Mouse (Mus musculus): ENCODE data around the gene C1s2. TPM values are rescaled to one million over a fixed set of nuclear protein-coding genes. Genes with fewer than 3 reads are reported as not detected.

C1s2 gene
- polyA plus RNA-seq, 1 experiment from 2014 or later, result not detected

DNA sequence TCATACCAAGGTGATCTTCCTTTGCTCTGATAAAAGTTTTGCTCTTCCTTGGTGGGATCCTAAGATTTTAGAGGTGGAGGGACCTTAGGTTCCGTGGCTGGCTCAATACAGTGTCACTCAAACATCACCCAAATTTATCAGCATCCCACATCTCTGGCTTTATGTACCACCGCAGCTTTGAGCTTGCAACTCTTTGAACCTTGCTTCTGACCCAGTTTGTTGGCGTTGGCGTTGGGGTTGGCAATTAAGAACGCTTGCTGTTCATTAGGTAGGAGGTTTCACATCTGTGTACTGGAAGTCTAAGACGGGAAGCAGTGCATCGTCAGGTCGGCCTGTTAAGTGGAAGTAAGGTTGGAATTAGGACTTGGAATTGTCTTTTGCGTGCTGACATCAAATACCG, 29.1 kb upstream of the C1s2 start:
- peaks cover 5% of the 10 kb centered on the region for H3K36me3 ChIP-seq
- WGBS, result 94% methylated on average over 10 of the region's 10 CpGs
- H3K27ac ChIP-seq (replicated peaks), result no peak overlapping the region
- ATAC-seq (ENCODE audit: extremely low read depth, insufficient number of reproducible peaks, low FRiP score, low TSS enrichment), result no peak
- no peaks in the 10 kb centered on the region for H3K9me3 ChIP-seq
- no peak overlapping the region for H3K4me3 ChIP-seq
- H3K4me2 ChIP-seq, result no peak overlapping the region
- no peak overlapping the region for H3K9ac ChIP-seq
- H3K27me3 ChIP-seq (replicated peaks), result no peaks in the 10 kb centered on the region
- H3K4me1 ChIP-seq, result peaks cover 12% of the 10 kb centered on the region

DNA sequence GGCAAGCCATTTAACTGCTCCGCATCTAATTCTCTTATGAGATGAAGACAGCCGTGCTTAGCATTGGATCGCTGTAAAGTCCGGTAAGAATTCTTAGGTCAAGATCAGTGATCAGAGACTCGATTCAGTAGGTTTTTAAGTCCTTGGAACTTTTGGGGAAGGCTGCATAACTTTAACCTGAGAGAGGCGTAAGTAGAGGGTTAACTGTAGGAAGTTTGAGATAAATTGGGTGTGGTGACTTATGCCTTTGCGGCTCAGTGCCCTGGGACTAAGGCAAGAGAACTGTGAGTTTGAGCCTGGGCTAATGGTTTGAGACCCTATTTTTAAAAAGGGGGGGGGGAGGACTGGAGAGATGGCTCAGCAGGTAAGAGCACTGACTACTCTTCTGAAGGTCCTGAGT, 28.4 kb upstream of the C1s2 start:
- H3K4me2 ChIP-seq, result peak overlapping the region; percentile 87
- ATAC-seq (ENCODE audit: extremely low read depth, insufficient number of reproducible peaks, low FRiP score, low TSS enrichment), result no peak
- WGBS, result 78% methylated on average over 7 of the region's 7 CpGs
- no peaks in the 10 kb centered on the region for H3K27me3 ChIP-seq (replicated peaks)
- H3K4me3 ChIP-seq, result peak overlapping the region; percentile 82
- no peaks in the 10 kb centered on the region for H3K9me3 ChIP-seq
- no peak overlapping the region for H3K9ac ChIP-seq
- H3K4me1 ChIP-seq, result peaks cover 12% of the 10 kb centered on the region
- peaks cover 5% of the 10 kb centered on the region for H3K36me3 ChIP-seq
- no peak overlapping the region for H3K27ac ChIP-seq (replicated peaks)

DNA sequence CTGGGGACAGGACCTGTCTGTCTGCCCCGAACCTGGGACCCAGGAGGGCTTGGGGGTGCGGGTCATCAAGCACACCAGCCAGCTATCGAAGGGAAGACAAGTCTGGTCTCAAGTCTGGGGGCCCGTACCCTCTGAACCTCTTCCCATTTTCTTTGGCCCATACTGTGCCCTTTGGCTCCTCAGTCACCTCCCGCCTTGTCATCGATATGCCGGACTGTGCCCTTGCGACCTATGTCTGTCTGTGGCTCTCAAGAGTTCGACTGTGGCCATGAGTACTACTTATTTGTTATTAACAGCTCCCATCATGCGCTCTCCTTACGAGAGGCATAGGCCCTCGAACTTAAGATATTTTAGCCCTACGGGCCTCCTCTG, 27.5 kb upstream of the C1s2 start:
- Histone ChIP-seq H3K9me3 (no peaks in the 10 kb centered on the region), H3K4me1 (peaks cover 12% of the 10 kb centered on the region), H3K27me3 (replicated peaks) (no peaks in the 10 kb centered on the region), H3K27ac (replicated peaks) (peak overlapping the region; percentile 86), H3K36me3 (peaks cover 5% of the 10 kb centered on the region), H3K4me2 (peak overlapping the region; percentile 87), H3K9ac (peak overlapping the region; percentile 82), H3K4me3 (peak overlapping the region; percentile 82)
- 12% methylated on average over 13 of the region's 13 CpGs for WGBS
- ATAC-seq (ENCODE audit: extremely low read depth, insufficient number of reproducible peaks, low FRiP score, low TSS enrichment), result no peak

DNA sequence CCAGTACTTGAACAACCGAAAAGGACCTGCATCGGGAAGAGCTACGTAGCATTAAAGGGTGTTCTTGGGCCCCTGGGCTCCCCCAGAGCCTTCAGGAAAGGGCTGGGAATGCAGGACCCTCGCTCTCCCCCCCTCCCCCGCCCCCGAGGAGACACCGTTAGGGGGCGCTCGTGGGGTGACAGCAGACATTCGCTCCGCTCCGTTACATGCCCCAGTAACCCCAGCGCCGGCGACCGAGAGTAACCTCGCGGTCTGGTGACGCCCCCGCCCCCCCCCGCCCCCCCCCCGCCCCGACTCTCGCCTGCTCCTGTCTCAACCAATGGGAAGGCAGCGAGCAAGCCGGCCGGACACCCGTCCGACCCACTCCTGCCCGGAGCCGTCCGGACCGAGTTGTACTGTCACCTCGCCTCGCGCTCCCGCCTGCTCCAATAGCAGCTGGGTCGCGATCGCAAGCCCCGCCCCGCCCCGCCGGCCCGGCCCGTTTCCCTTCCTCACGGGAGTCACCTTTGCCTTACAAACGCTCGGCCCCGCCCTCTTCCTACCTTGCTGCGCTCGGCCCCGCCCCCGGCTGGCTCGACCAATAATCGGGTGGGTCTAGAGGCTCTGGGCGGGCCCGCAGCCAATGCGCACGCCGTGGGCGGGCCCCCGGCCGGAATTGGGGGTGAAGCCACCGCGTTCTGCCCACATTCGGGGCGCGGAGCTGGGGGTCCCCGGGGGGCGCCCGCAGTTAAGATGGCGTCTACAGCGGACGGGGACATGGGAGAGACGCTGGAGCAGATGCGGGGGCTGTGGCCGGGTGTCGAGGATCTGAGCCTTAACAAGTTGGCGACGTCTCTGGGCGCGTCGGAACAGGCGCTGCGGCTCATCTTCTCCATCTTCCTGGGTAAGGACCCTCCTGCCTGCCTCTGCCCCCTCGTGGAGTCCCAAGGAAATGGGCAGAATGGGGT, 26.9 kb upstream of the C1s2 start, which contains the start of gene Lpcat3:
TSS of gene Lpcat3 (plus strand) at position 551 of the 947 bp plus-strand sequence.
- H3K9ac ChIP-seq, result peak within 1 kb of the TSS; percentile 82
- H3K9me3 ChIP-seq, result no peaks in the 10 kb centered on the region
- peaks cover 12% of the 10 kb centered on the region for H3K4me1 ChIP-seq
- H3K36me3 ChIP-seq, result peaks cover 5% of the 10 kb centered on the region
- H3K27ac ChIP-seq (replicated peaks), result peak within 1 kb of the TSS; percentile 86
- H3K4me2 ChIP-seq, result peak within 1 kb of the TSS; percentile 87
- WGBS, result under 1% methylated on average over 79 of the region's 87 CpGs
- ATAC-seq (ENCODE audit: extremely low read depth, insufficient number of reproducible peaks, low FRiP score, low TSS enrichment), result peak; percentile 99
- no peaks in the 10 kb centered on the region for H3K27me3 ChIP-seq (replicated peaks)
- H3K4me3 ChIP-seq, result peak within 1 kb of the TSS; percentile 82

DNA sequence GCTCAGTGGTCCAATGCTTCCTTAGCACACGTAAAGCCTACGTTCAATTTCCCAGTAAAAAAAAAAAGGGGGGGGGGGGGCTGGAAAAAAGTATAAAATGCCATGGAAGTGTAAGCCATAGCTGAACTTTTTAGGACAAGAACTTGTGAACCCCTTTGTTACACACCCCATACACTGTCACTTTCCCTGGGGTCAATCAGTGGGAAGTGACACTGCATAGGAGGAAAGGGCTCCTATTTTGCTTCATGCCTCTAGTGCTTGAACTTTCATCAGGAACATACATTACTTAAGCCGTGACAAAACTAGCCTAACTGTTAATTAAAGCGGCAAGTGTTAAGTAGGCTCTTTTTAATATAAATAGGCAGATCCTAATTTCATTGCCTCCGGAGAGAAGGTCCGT, 26.1 kb upstream of the C1s2 start:
- ATAC-seq (ENCODE audit: extremely low read depth, insufficient number of reproducible peaks, low FRiP score, low TSS enrichment), result no peak
- peak overlapping the region; percentile 87 for H3K4me2 ChIP-seq
- H3K9ac ChIP-seq, result peak overlapping the region; percentile 81
- peak overlapping the region; percentile 86 for H3K27ac ChIP-seq (replicated peaks)
- 31% methylated on average over 6 of the region's 6 CpGs for WGBS
- H3K4me3 ChIP-seq, result peak overlapping the region; percentile 82
- H3K36me3 ChIP-seq, result peaks cover 5% of the 10 kb centered on the region
- no peaks in the 10 kb centered on the region for H3K9me3 ChIP-seq
- peaks cover 12% of the 10 kb centered on the region for H3K4me1 ChIP-seq
- H3K27me3 ChIP-seq (replicated peaks), result no peaks in the 10 kb centered on the region

DNA sequence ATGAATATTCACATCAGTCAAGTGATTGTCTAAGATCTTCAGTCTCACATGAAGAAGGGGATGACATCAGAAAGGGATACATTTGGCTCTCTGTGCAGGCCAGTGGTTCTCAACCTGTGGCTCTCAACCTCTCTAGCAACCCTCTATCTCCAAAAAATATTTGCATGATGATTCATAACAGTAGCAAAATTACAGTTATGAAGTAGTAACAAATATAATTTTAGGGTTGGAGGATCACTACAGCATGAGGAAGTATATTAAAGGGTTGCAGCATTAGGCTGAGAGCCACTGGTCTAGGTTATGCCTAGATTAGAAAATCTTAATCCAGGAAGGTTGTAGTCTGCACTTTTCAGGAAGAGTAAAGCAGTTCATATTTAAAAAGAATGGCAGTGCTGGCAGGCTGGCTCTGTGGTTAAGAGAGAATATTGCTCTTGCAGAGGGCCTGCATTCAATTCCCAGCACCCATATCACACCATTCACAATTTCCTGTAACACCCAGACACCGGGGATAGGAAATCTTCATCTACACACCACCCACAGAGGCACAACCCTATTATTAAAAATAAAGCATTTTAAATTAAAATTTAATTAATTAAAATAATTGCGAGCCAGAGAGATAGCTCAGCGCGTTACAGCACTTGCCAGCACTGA, 25.4 kb upstream of the C1s2 start:
- H3K9me3 ChIP-seq, result no peaks in the 10 kb centered on the region
- peaks cover 12% of the 10 kb centered on the region for H3K4me1 ChIP-seq
- no peak overlapping the region for H3K4me2 ChIP-seq
- no peak overlapping the region for H3K4me3 ChIP-seq
- peaks cover 5% of the 10 kb centered on the region for H3K36me3 ChIP-seq
- WGBS, result 87% methylated on average over 4 of the region's 4 CpGs
- no peaks in the 10 kb centered on the region for H3K27me3 ChIP-seq (replicated peaks)
- no peak for ATAC-seq (ENCODE audit: extremely low read depth, insufficient number of reproducible peaks, low FRiP score, low TSS enrichment)
- H3K27ac ChIP-seq (replicated peaks), result no peak overlapping the region
- no peak overlapping the region for H3K9ac ChIP-seq

DNA sequence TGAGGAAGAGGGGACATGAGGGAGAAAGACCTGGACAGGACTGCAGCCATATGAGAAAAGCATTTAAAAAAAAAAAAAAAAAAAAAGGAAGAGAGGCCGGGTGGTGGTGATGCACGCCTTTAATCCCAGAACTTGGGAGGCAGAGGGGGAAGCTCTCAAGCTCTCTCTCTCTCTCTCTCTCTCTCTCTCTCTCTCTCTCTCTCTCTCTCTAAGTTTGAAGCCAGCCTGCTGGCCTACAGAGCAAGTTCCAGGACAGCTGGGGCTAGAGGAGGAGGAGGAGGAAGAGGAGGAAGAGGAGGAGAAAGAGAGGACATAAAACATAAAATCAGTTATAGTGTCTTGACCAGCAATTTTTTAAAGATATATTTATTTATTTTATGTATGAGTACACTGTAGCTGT, 22.2 kb upstream of the C1s2 start:
- no peak overlapping the region for H3K4me3 ChIP-seq
- H3K9me3 ChIP-seq, result peaks cover 4% of the 10 kb centered on the region
- H3K27ac ChIP-seq (replicated peaks), result no peak overlapping the region
- H3K9ac ChIP-seq, result no peak overlapping the region
- 27% methylated on average over 2 of the region's 2 CpGs for WGBS
- no peaks in the 10 kb centered on the region for H3K4me1 ChIP-seq
- H3K27me3 ChIP-seq (replicated peaks), result no peaks in the 10 kb centered on the region
- H3K4me2 ChIP-seq, result no peak overlapping the region
- H3K36me3 ChIP-seq, result no peaks in the 10 kb centered on the region
- no peak for ATAC-seq (ENCODE audit: extremely low read depth, insufficient number of reproducible peaks, low FRiP score, low TSS enrichment)

DNA sequence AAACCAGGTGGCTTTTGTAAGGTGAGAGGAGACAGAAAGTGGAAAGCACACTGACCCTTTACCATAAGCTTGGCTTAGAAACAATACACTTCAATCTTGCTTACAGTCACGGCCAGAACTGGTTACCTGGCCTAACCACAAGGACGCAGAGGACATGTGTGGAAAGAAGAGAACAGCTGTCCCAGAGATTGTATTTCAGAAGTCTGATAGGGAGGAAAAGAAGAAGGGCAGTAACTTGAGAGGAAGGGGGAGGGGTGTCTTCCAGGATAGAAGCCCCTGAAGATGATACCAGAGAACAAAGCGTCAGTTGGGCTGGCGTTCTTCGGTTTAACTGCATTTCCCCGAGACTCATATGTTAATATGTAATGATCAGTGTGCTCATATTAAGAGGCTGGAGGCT, 20.0 kb upstream of the C1s2 start:
- Histone ChIP-seq H3K27me3 (replicated peaks) (no peaks in the 10 kb centered on the region), H3K36me3 (no peaks in the 10 kb centered on the region), H3K4me1 (no peaks in the 10 kb centered on the region), H3K4me2 (no peak overlapping the region), H3K4me3 (no peak overlapping the region), H3K9ac (no peak overlapping the region), H3K9me3 (peaks cover 6% of the 10 kb centered on the region), H3K27ac (replicated peaks) (no peak overlapping the region)
- ATAC-seq (ENCODE audit: extremely low read depth, insufficient number of reproducible peaks, low FRiP score, low TSS enrichment), result no peak
- WGBS, result 48% methylated on average over 6 of the region's 6 CpGs

DNA sequence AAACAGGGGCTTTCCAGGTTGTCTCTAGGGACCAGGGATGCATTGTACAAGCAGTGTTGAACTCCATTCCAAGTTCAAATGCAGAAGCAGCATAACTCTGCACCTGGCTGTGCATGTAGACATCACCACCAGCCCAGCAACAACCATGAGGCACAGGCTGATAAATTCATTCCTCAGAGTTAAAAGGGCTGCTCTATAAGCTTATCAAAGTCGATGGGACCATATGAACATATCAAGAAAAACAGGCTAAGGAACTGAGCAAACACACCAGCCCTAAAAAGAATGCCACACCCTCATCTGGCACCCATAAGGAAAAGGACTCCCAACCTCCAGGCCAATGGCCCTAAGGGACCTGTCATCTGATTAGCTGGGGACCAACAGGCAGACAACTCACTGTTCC, 10.5 kb upstream of the C1s2 start:
- Histone ChIP-seq H3K4me2 (no peak overlapping the region), H3K27me3 (replicated peaks) (no peaks in the 10 kb centered on the region), H3K27ac (replicated peaks) (no peak overlapping the region), H3K4me1 (no peaks in the 10 kb centered on the region), H3K36me3 (no peaks in the 10 kb centered on the region), H3K9me3 (no peaks in the 10 kb centered on the region), H3K4me3 (no peak overlapping the region), H3K9ac (no peak overlapping the region)
- 59% methylated on average over 1 of the region's 1 CpGs for WGBS
- ATAC-seq (ENCODE audit: extremely low read depth, insufficient number of reproducible peaks, low FRiP score, low TSS enrichment), result no peak

DNA sequence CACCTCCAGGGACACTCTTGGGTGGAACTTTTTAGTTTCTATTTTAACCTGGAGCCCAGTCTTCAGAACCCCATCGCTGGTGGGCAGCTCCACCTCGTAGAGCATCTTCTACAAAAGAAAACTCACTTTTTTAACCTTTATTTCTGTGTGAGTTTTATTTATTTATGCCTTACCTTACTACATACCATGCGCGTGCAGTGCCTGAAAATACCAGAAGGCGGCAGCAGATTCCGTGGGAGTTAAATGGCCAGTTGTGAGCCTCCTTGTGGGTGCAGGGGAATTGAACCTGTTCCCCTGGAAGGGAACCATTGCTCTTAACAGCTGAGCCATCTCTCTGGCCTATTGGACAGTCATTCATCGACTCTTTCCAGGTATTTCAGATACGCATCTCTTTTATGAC, 5.1 kb upstream of the C1s2 start:
- whole genome bisulfite sequencing, result 34% methylated on average over 8 of the region's 8 CpGs
- no peak for ATAC-seq (ENCODE audit: extremely low read depth, insufficient number of reproducible peaks, low FRiP score, low TSS enrichment)
- no peak overlapping the region for H3K9ac ChIP-seq
- no peaks in the 10 kb centered on the region for H3K36me3 ChIP-seq
- no peak overlapping the region for H3K27ac ChIP-seq (replicated peaks)
- no peaks in the 10 kb centered on the region for H3K4me1 ChIP-seq
- H3K27me3 ChIP-seq (replicated peaks), result no peaks in the 10 kb centered on the region
- H3K4me3 ChIP-seq, result no peak overlapping the region
- H3K9me3 ChIP-seq, result no peaks in the 10 kb centered on the region
- no peak overlapping the region for H3K4me2 ChIP-seq

DNA sequence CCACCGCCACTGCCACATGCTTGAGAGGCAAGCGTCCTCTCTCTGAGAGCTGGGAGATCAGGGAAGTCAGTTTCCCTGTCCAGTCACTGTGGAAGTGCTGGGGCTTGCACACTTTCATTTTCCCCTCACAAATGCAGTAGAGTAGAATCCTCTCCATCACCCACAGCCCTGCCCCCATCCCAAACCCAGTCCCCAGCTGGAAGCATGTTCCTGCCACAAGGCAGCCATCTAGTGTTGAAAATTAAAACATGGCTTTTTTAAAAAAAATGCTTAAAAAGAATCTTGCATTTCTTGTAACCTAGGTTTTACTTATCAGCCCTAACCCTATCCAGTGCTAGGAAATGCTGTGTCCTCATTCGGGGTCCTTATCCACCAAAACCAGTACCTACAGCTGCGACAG, 4.2 kb upstream of the C1s2 start:
- WGBS, result 71% methylated on average over 4 of the region's 4 CpGs
- Histone ChIP-seq H3K27ac (replicated peaks) (no peak overlapping the region), H3K36me3 (no peaks in the 10 kb centered on the region), H3K9ac (no peak overlapping the region), H3K4me3 (no peak overlapping the region), H3K27me3 (replicated peaks) (no peaks in the 10 kb centered on the region), H3K4me1 (no peaks in the 10 kb centered on the region), H3K9me3 (no peaks in the 10 kb centered on the region), H3K4me2 (no peak overlapping the region)
- ATAC-seq (ENCODE audit: extremely low read depth, insufficient number of reproducible peaks, low FRiP score, low TSS enrichment), result no peak

Data from heart, embryonic 13.5 days (tissue).